Mouse (Mus musculus) neural tube, embryonic 11.5 days (tissue): ENCODE measurements around the gene Smurf2. TPM values are rescaled to one million over a fixed set of nuclear protein-coding genes. Genes with fewer than 3 reads are reported as not detected.
"Not testable (repeated sequence)": the region's sequence is repeated elsewhere in the genome, so short reads cannot be mapped to it uniquely, and the experiment has no call there.

Experiments
- ATAC-seq: fragments of 200-750 bp; cut with Nextera tagmentation; 2 replicates; pipeline ENCODE4 v1.8.0; 2017; ENCODE audit warnings: moderate number of reproducible peaks, mild to moderate bottlenecking, moderate TSS enrichment, moderate library complexity; ENCODE audit not compliant: insufficient read depth, low FRiP score, low TSS enrichment
- DNase-seq: peaks from one replicate; pipeline ENCODE4 v3.0.0-alpha.2; 2015; ENCODE audit warnings: low spot score
- H3K27ac ChIP-seq: fragments of 300-500 bp; sonication (generic); 2 replicates; pipeline ENCODE4 v1.5.1; 2014; ENCODE audit warnings: low read depth, mild to moderate bottlenecking, low read length
- H3K27me3 ChIP-seq: fragments of 300-500 bp; sonication (generic); 2 replicates; pipeline ENCODE4 v1.6.1; 2014; ENCODE audit warnings: mild to moderate bottlenecking, low read length, mixed read lengths; ENCODE audit not compliant: control insufficient read depth, insufficient read depth
- H3K36me3 ChIP-seq: fragments of 300-500 bp; sonication (generic); 2 replicates; pipeline ENCODE4 v1.6.1; 2014; ENCODE audit warnings: mild to moderate bottlenecking, low read length, moderate library complexity, mixed read lengths; ENCODE audit not compliant: control insufficient read depth, insufficient read depth
- H3K4me1 ChIP-seq: fragments of 300-500 bp; sonication (generic); 2 replicates; pipeline ENCODE4 v1.6.1; 2014; ENCODE audit warnings: low read length, mixed read lengths; ENCODE audit not compliant: control insufficient read depth, insufficient read depth
- H3K4me2 ChIP-seq: fragments of 300-500 bp; sonication (generic); 2 replicates; pipeline ENCODE4 v1.6.1; 2014; ENCODE audit warnings: low read depth, mild to moderate bottlenecking, moderate library complexity
- H3K4me3 ChIP-seq: fragments of 300-500 bp; sonication (generic); 2 replicates; pipeline ENCODE4 v1.5.1; 2014; ENCODE audit warnings: low read depth, low read length
- H3K9ac ChIP-seq: fragments of 300-500 bp; sonication (generic); 2 replicates; pipeline ENCODE4 v1.6.1; 2014; ENCODE audit warnings: mild to moderate bottlenecking, low read length
- H3K9me3 ChIP-seq: fragments of 300-500 bp; sonication (generic); 2 replicates; pipeline ENCODE4 v1.6.1; 2016; ENCODE audit warnings: low read length; ENCODE audit not compliant: control insufficient read depth
- whole genome bisulfite sequencing: fragments of 180-500 bp; shearing (Covaris S2); extraction: QIAGEN DNeasy Blood & Tissue Kit; methylation state at CpG from one replicate; pipeline ENCODE4 v1.1.7; 2014; 5-methylcytosine and 5-hydroxymethylcytosine counted together
- polyA plus RNA-seq: library from polyadenylated mRNA; unstranded; fragments of >200 nt; fragmentation: Nextera tagmentation; extraction: Ambion mirVana; gene quantifications from 2 replicates; pipeline ENCODE4 v1.2.1, GENCODE M21; 2014

The Smurf2 gene
- polyA plus RNA-seq, 1 experiment from 2014 or later, result 18.9 TPM

GRCm38 (mm10) chr11:106814601-106815320 is 105.8 kb downstream of the Smurf2 start:
- Histone ChIP-seq H3K27ac (no peak overlapping the region), H3K36me3 (peaks cover 16% of the 10 kb centered on the region), H3K9me3 (no peaks in the 10 kb centered on the region), H3K27me3 (no peaks in the 10 kb centered on the region), H3K4me3 (no peak overlapping the region), H3K4me1 (no peaks in the 10 kb centered on the region), H3K9ac (no peak overlapping the region), H3K4me2 (no peak overlapping the region)
- WGBS, result 79% methylated on average over 14 of the region's 14 CpGs
- DNase-seq (no peak), ATAC-seq (no peak)

DNA sequence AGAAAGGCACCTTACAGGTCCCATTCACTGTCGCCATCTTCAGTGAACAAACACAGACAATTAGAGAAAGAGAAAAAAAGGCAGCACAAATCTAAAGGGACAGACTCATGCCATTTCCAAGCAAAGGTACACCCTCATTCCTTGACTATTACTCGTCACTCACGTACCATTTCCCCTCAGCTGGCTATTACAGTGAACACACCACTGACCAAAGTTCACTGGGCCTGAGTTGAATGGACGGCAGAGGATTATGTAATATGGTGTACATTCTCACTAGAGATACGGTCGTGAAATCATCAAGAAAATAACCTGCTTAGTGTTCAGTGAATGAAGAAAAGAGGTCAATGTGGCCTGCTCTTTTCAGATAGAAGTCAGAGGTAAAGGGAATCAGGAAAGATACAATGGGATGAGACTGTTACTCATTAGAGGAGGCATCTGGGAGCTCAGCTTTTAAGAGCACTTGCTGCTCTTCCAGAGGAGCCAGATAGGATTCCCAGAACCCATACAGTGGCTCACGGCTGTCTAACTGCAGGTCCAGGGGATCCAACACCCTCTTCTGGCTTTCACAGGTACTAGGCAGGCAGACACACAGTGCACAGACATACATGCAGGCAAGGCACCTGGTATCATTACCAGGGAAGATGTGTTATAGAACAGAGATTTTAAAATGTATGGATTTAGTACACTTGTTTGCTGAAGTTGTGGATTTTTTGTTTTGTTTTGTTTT is 107.9 kb downstream of the Smurf2 start:
- no peaks in the 10 kb centered on the region for H3K9me3 ChIP-seq
- no peaks in the 10 kb centered on the region for H3K27me3 ChIP-seq
- peaks cover 14% of the 10 kb centered on the region for H3K36me3 ChIP-seq
- ATAC-seq (no peak), DNase-seq (no peak)
- no peak overlapping the region for H3K9ac ChIP-seq
- no peaks in the 10 kb centered on the region for H3K4me1 ChIP-seq
- H3K4me2 ChIP-seq, result no peak overlapping the region
- H3K27ac ChIP-seq, result no peak overlapping the region
- 92% methylated on average over 7 of the region's 7 CpGs for WGBS
- no peak overlapping the region for H3K4me3 ChIP-seq

DNA sequence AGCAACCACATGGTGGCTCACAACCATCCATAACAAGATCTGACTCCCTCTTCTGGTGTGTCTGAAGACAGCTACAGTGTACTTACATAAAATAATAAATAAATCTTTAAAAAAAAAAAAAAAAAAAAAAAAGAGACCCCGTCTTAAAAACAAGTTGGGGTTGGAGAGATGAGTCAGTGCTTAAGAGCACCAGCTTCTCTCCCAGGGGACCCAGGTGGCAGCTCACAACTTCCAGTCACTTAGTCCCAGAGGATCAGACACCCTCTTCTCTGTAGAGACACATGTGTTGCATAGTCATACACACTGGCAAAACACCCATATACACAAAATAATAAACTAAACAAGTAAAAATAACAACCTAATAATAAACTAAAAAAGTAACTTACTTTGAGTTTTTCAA is 113.1 kb downstream of the Smurf2 start:
- DNase-seq, H3K9ac ChIP-seq, H3K27me3 ChIP-seq, H3K4me3 ChIP-seq, ATAC-seq, H3K4me2 ChIP-seq, H3K4me1 ChIP-seq, H3K9me3 ChIP-seq, H3K27ac ChIP-seq, H3K36me3 ChIP-seq: not testable (repeated sequence)
- 50% methylated on average over 1 of the region's 1 CpGs for WGBS

GRCm38 (mm10) chr11:106802069-106802627 is 118.4 kb downstream of the Smurf2 start:
- peaks cover 28% of the 10 kb centered on the region for H3K36me3 ChIP-seq
- no peak overlapping the region for H3K4me3 ChIP-seq
- H3K27ac ChIP-seq, result no peak overlapping the region
- ATAC-seq (no peak), DNase-seq (no peak)
- no peak overlapping the region for H3K4me2 ChIP-seq
- H3K4me1 ChIP-seq, result no peaks in the 10 kb centered on the region
- 91% methylated on average over 10 of the region's 10 CpGs for WGBS
- H3K9ac ChIP-seq, result no peak overlapping the region
- H3K27me3 ChIP-seq, result no peaks in the 10 kb centered on the region
- no peaks in the 10 kb centered on the region for H3K9me3 ChIP-seq

DNA sequence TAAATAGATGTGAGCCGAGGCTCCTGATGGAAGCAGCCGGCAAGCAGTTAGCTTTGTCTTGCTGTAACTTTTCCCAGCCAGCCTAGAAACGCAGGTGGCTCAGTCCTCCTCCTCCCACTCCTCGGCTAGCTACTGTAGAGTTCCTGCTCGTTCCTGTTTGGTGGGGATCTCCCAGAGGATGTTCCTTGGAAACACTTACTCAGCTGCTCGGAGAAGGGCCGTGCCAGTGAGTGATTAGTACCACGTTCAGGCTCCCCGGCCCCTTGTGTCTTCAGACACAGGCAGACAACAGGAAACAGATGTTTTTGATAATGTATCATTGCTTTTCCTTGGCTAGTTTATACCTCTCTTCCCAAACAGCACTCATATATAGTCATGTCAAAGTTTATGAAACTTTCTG is 124.8 kb downstream of the Smurf2 start:
- ATAC-seq (no peak), DNase-seq (no peak)
- Histone ChIP-seq H3K4me2 (no peak overlapping the region), H3K4me1 (no peaks in the 10 kb centered on the region), H3K9me3 (no peaks in the 10 kb centered on the region), H3K4me3 (no peak overlapping the region), H3K9ac (no peak overlapping the region), H3K27ac (no peak overlapping the region), H3K36me3 (peaks cover 23% of the 10 kb centered on the region), H3K27me3 (no peaks in the 10 kb centered on the region)
- WGBS, result 62% methylated on average over 9 of the region's 9 CpGs

DNA sequence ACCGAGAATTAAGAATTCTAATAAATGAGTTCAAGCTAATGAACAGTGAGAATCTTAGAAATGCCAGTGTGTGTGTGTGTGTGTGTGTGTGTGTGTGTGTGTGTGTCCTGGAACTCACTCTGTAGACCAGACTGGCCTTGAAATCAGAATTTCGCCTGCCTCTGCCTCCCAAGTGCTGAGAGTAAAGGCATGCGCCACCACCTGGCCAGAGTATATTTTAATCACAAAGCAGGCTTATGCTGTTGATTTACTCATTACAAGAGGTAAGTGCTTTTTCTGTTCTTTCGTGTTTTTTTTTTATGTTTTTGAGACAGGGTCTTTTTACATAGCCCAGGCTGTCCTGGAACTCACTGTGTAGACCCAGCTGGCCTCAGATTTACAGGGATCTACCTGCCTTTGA is 126.7 kb downstream of the Smurf2 start:
- H3K36me3 ChIP-seq, result peaks cover 12% of the 10 kb centered on the region
- WGBS, result 72% methylated on average over 4 of the region's 4 CpGs
- H3K4me2 ChIP-seq, result no peak overlapping the region
- no peaks in the 10 kb centered on the region for H3K27me3 ChIP-seq
- no peak overlapping the region for H3K27ac ChIP-seq
- no peaks in the 10 kb centered on the region; the same call in 1 of the 2 replicates for H3K4me1 ChIP-seq
- ATAC-seq (no peak), DNase-seq (no peak)
- H3K4me3 ChIP-seq, result no peak overlapping the region
- no peaks in the 10 kb centered on the region for H3K9me3 ChIP-seq
- no peak overlapping the region for H3K9ac ChIP-seq

DNA sequence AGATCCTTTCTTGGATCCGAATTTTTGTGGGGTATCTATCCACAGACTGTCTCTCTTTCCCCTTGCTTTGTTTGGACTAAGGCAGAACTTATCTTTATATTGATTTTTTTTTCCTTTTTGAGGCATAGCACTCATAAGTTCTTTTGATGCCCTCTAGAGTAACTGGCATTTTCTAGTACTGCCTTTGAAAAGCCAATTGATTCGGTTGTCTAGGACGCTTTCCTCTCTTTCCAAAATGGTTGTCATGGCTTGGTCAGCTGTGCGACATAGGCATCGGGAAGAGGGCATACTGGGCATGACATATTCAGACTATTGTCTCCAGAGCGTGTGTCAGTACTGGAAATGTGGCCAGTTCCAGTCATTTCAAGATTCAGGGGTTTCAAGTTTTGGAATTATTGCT is 130.9 kb downstream of the Smurf2 start:
- DNase-seq, result no peak
- no peak for ATAC-seq
- Histone ChIP-seq H3K9ac (peak overlapping the region; percentile 100), H3K27ac (peak overlapping the region; percentile 97), H3K27me3 (no peaks in the 10 kb centered on the region), H3K36me3 (peaks cover 3% of the 10 kb centered on the region; the same call in 1 of the 2 replicates), H3K9me3 (no peaks in the 10 kb centered on the region), H3K4me3 (peak overlapping the region; percentile 87), H3K4me1 (peaks cover 6% of the 10 kb centered on the region), H3K4me2 (peak overlapping the region; percentile 48)
- WGBS, result under 1% methylated on average over 6 of the region's 6 CpGs

DNA sequence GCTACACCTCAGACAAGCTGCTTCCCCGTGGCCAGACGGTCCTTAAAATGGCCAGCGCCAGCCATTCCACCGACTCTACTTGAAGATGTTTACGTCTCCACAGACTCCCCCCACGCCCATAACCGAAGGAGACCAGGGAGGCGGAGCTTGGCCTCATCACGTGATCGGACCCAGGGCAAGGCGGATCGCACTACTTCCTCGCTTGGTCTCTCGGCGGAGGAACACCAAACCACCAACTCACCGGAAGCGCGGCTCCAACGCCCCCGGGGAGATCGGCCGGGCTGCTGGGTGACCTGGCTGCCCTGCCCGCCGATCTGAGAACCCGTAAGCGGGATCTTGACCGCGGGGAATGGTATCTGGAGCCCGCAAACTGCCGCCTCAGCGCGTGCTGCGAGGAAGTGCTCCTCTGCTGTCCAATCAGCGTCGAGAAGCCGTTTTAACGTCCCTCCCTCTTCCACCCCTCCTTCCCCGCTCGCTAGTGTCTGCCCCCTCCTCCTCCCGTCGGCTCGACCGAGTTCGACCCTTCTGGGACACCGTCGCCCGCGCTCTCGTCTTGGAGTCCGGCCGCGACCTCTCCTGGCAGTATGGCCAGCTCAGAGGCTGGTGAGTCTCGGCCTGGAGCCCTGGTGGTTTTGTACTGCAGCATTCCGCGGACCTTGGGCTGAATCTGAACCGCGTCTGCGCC is 131.6 kb downstream of the Smurf2 start, which contains the start of the genes Ddx5 and Cep95:
Gene Ddx5, minus strand, starts transcription at position 411 of the 685 bp plus-strand sequence.
Gene Cep95, plus strand, starts transcription at position 478 of the 685 bp plus-strand sequence.
- Histone ChIP-seq H3K27ac (peak within 1 kb of the TSS; percentile 97), H3K27me3 (no peaks in the 10 kb centered on the region), H3K36me3 (peaks cover 3% of the 10 kb centered on the region), H3K9ac (peak within 1 kb of the TSS; percentile 100), H3K4me1 (peaks cover 6% of the 10 kb centered on the region), H3K9me3 (no peaks in the 10 kb centered on the region), H3K4me3 (peak within 1 kb of the TSS; percentile 87), H3K4me2 (peak within 1 kb of the TSS; percentile 48)
- WGBS, result under 1% methylated on average over 58 of the region's 58 CpGs
- DNase-seq, result peak; percentile 98
- peak; percentile 90 for ATAC-seq
